Mouse (Mus musculus) embryo, embryonic 10 days (tissue): ENCODE measurements at regions not wholly inside any gene's neighbourhood (a gene's known extent, or its start where the extent isn't known, plus 50 kb on each side); places are given as distances from the start of the nearest gene placed in this dataset.
"Not testable (repeated sequence)": the region's sequence is repeated elsewhere in the genome, so short reads cannot be mapped to it uniquely, and the experiment has no call there.

Experiments
- DNase-seq: peaks from one replicate; pipeline ENCODE4 v3.0.0-alpha.2; 2015; ENCODE audit warnings: low spot score

DNA sequence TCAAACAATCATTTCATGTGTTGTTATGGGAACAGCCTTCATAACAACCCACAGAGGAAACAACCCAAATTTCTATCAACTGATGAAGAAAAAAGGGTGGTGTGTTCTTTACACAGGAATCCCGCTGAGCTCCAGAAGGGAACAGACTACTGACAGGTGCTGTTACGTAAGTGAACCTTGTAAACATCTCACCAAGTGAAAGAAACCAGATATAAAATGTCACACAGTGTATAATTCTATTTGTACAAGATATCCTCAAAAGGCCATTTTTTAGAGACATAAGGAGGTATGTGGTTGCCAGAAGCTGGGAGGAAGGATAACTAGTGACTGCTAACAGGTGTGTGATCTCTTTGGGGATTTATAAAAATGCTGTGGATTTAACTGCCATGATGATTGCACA, 119.9 kb downstream of the Plod2 start:
- DNase-seq = no peak

GRCm38 (mm10) chr9:92667361-92667881, 125.4 kb downstream of the Plod2 start:
- no peak for DNase-seq

DNA sequence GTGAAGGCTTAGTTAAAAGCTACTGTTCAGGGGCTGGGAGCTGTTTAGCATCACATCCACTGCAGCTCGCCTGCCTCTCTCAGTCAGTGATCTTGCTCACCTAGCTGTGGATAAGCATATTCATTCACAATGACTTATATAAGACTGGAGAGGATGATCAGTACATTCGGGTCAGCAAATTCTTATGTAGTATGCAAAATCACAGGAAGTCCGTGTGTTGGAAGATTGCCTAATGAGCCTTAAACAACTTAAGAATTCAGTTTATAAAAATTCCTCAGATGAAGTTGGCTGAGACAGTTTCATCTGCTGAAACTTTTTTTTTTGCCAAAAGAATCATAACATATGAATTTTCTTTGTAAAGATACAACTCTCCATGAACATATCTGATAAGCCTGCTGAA, 129.9 kb downstream of the Plod2 start:
- no peak for DNase-seq

DNA sequence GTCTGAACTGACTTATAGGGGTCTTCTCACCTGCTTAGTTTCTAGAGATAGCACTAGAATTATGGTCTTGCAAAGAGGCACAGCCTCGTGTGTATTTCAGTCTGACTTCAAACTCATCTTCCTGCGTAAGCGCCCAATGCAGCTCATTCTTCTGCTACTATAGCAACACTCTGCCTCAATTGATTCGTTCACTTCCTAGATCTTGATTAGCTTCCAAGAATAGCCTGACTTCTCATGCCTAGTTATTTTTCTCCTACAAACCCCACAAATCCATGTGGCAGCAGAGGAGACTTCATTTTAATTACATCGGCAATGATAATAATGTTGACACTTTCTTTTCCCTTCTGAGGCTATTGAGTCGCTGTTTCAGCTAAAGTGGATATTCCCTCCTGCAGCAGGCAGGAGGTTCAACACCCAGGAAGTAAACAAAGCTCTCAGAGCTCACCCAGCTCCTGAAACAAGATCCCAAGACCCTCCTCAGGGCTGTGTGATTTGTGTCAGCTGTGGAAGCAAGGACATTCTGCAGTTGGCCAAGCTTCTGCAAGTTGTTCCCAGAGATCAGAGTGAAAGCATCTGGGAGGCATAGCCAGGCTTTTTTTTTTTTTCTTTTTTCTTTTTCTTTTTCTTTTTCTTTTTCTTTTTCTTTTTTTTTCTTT, 152.5 kb downstream of the Plod2 start:
- DNase-seq = no peak

DNA sequence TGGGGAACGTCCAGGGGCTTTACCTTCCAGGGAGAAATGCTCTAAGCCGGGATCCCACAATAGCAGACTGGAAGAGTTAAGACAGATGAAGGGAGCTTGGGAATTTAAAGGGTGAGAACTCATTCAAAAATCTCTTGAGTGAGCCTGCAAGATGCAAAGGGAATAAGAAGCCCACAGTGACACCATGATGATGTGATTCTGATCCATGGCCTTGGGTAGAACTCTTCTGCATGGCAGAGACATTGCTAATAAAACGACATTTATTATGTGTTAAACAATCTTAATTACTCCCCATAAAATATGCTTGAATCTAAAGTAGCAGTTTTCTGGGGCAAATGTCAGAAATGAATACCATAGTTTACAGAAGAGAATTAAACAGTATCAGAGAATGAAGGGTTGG, 155.9 kb downstream of the Plod2 start:
- DNase-seq = no peak

- no peak for DNase-seq
Observed at GRCm38 (mm10) chr9:92704752-92705151, 162.7 kb downstream of the Plod2 start.

DNA sequence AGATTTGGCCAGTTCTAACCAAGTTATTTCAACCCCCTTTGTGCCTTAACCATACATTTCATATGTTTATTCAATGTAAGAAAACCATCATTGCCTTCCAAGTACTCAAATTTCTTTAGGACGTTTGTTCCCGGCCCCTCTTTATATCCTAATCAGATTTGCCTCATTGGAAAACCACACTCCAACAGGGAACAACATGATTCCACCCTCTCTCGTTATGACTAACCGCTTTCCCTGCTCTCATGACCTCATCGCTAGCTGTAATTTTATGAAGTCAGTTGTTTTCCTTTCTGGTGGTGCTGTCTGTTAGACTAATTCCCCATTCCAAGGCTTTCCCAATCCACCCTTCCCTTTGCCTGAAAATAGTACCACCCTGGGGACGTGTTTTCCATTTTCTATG, 165.0 kb downstream of the Plod2 start:
- DNase-seq = no peak

GRCm38 (mm10) chr9:92717176-92717575, 175.2 kb downstream of the Plod2 start:
- DNase-seq = peak; percentile 33

GRCm38 (mm10) chr9:92718337-92718736, 176.3 kb downstream of the Plod2 start:
- no peak for DNase-seq

DNA sequence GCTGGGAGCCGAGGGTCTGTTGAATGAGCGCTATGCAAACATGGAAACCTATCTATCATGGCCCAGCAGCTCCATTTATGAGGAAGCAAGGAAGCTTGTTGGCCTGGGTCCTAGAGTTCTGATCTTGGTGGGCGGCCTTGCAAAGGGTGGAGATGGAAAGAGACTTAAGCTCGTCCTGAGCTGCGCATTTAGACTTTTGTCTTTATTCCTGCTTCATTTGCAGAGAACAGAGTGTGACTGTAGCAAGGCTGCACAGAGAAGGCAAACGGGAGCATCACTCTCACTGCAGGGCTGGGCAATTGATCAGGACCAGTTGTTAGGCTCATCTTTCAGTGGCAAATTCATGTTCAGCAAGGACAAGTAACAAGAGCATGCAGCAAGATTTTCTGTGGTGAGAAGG, 177.2 kb downstream of the Plod2 start:
- no peak for DNase-seq

DNA sequence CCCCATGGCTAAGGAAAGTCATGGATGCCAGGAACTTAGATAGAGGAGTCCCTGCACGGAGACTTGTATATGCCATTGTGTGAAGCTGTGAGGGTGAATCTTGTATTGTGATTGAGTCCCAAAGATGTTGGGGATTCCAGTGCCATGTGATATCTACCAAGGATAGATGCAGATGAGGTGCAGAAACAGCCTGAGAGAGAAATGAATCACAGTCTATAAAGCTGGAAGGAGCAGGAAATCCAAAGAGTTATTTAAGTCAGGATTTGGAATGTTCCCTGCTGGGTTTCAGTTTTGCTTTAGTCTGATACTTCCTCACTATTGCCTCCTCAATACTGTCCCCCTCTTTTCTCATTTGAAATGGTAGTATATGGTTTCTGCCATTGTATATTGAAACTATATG, 186.8 kb downstream of the Plod2 start:
- DNase-seq = no peak

GRCm38 (mm10) chr9:92731396-92731795, 189.4 kb downstream of the Plod2 start:
- DNase-seq = no peak

DNA sequence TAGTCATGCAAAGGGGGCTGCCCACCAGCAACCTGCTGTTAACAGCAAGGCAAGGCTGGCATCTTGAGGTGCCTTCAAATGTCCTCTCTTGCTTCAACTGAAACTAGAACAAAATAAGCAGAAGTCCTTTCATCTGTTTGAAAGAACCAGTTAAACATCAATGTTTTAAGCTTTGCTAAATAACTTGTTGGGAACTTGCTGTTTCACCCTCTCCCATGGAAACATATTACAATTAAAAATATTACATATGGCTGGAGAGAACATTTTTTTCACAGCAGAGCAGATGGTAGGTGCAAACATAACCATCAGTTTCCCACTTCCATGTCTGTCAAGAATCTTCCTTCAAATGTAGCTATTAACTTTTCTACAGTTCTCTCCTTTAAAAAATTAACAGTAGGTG, 225.5 kb downstream of the Plod2 start:
- no peak for DNase-seq

DNA sequence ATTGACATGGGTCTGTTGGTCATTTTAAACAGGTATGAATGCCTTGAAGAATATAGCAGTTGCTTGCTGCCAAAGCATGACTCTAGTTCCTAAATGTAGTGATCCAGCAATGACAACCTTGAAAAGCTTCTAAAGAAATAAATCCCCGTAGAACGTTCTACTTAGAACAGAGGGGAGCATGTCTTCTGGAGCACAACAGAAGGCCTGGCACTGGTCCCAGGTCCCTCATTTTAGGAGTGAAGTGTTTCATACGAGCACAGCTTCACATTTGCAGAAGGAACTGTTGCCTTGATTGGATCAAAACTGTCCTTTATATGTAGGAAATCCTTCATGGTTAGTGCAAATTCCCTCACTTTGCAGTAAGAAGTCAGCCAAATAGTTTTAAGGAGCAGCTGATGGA, 226.4 kb downstream of the Plod2 start:
- no peak for DNase-seq

- peak; percentile 32 for DNase-seq
Observed at GRCm38 (mm10) chr9:92769528-92769927, 227.5 kb downstream of the Plod2 start.

- no peak for DNase-seq
Observed at GRCm38 (mm10) chr9:92771002-92771401, 229.0 kb downstream of the Plod2 start.

DNA sequence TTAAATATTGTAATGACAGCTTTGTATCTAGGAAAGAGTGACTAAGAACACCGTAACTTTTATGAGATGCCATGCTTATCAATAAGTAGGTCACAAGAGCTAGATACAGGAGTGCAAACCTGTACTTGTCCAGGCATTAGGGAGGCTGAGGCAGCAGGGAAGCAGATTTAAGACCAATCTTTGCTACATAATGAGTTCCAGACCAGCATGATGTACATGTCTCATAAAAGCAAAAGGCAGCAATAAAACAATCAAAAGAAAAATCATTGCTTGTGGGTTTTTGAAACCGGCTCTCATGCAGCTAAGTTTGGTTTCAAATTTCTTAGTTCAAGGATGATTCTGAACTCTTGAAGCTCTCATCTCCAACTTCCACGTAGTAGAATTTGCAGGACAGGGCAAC, 229.7 kb downstream of the Plod2 start:
- DNase-seq = peak; percentile 9

GRCm38 (mm10) chr9:92782922-92783454, 241.0 kb downstream of the Plod2 start:
- DNase-seq = no peak

- no peak for DNase-seq
Observed at GRCm38 (mm10) chr9:92799695-92800094, 257.7 kb downstream of the Plod2 start.

DNA sequence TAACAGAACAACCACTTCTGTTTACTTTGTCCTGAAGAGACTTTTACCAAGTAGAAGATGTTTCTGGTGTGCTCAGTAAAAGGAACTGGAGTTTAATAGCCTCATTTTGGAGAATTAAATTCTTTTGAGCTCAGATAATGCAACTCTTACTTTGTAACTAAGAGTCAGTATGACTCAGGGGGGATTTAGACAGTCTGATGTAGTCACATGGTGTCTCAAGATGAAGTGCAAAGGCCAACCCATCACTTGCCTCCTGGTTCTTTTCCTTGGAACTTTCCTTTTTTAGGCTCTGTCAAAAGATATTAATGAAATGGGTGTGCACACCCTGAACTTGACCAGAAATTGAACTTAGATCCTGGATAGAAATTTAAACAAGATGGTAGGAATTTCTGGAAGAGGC, 267.4 kb downstream of the Plod2 start:
- DNase-seq = no peak

DNA sequence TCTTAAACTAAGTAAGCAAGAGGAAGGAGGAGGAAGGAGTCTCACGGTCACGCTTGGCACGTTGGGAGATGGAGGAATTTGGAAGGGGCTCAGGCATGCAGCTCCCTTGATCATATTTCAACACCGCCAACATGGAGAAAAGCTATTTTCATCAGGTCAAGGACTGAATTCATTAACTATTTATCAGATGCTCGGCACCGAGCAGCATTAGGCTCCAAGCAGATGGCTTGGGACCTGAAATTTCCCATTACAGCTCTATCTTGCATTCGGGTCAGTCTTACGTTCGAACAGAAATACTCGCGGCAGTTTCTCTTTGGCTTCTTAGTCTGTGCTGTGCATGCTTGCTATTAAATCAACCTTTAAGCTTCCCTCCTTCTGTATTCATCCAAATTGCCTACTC, 278.7 kb downstream of the Plod2 start:
- DNase-seq = peak; percentile 10

DNA sequence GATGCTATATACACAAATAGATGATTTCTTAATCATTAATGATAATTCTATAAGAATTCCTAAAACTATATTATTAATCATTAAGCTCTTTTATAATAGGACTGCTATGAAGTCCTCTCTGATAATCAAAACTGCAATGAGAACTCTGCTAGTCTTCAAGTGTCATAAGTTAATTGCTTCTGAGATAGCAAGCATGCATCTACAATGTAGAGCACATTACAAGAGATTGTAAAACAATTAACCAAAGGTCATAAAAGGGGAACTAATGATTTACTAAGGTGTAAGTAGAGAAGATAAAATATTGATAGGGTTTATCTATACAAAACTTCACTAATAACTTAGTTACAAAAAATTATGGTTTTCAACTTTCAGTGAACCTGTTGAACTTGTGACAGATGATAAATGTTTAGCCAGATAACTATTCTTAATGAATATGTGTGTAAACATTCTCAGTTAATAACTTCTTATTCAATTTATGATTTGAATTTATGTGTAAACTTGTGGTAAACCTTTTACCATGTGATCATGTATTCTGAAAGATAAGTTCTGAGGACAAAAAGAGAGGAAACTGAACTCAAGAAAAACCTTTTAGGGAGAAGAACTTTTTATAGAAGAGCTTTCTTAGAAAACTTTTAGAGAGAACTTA, 284.8 kb downstream of the Plod2 start:
- no peak for DNase-seq

- DNase-seq = not testable (repeated sequence)
Observed at GRCm38 (mm10) chr9:92836156-92836555, 294.1 kb downstream of the Plod2 start.
